Mouse (Mus musculus): ENCODE data around the gene Cotl1. TPM values are rescaled to one million over a fixed set of nuclear protein-coding genes. Genes with fewer than 3 reads are reported as not detected.

Cotl1 gene
- total RNA-seq, 2 experiments from 2014 or later: 138 to 139 TPM

DNA sequence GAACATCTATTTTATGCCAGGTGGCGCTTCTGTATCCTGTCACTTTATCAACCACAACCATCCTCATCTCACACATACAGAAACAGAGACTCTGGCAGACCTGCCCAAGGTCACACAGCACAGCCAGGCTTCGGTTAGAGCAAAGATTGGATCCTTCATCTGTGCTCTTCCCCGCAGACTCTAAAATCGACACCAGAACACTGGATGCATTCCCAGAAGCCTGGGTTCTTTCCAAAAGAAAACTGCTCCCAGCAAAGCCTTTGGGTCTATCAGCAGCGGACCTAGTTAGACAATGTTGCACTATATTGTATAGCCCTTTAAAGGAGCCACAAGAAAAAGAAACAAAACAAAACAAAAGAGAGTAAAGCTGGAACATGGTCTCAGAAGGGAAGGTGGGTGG is 5.1 kb downstream of the Cotl1 start:
- no peak for TF ChIP-seq CTCF (conservative IDR thresholded peaks at IDR 0.05)
- Histone ChIP-seq H3K4me3 (no peak overlapping the region; the same call in 1 of the 2 replicates), H3K27ac (peak overlapping the region; percentile 90)
- peak in 1 of 2 experiments; percentile 54 for DNase-seq (ENCODE audit: low spot score in 2 of 2)

DNA sequence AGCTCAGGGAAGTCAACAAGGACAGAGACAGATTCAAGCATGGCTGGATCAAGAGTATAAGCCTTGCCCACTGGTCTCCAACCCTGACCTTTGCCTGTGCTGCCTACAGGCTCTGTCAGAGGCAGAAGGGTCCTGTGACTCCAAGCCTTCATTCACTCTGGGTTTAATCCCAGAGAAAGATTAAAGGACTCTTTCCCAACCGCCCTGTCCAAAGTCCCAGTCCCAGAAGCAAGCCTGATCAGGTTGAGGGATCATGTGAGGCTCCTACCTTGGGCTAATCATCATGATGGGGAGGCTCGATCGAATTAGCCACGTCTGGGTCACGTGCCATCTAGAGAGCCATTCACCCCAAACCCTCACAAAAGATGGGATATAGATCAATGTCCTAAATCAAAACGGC is 5.7 kb downstream of the Cotl1 start:
- no peak for TF ChIP-seq CTCF (conservative IDR thresholded peaks at IDR 0.05)
- peak overlapping the region; percentile 90; the same call in 1 of the 2 replicates for H3K27ac ChIP-seq
- no peak for DNase-seq (ENCODE audit: low spot score in 2 of 2)
- H3K4me3 ChIP-seq: no peak overlapping the region

DNA sequence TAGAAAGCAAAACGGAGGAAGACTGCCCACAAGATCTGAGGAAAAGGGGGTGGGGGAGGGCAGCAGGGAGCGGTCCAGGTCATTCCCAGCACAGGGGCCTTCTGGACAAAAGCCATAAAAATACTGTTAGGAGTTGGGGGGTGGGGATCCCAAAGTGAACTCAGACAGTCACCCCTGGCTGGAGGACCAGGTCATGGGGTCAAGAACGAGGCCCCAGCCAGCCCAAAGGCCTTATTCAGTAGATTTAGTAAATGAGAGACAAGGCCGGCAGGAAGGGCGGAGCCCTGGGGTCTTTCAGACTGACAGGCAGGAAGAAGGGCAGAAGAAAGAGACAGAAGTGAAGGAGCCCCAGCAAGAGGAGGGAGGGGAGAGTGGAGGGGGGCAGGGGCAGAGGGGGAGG is 7.4 kb downstream of the Cotl1 start:
- no peak overlapping the region for H3K4me3 ChIP-seq
- TF ChIP-seq CTCF (conservative IDR thresholded peaks at IDR 0.05): no peak
- peak overlapping the region; percentile 79; the same call in 1 of the 2 replicates for H3K27ac ChIP-seq
- DNase-seq (ENCODE audit: low spot score in 2 of 2): no peak

DNA sequence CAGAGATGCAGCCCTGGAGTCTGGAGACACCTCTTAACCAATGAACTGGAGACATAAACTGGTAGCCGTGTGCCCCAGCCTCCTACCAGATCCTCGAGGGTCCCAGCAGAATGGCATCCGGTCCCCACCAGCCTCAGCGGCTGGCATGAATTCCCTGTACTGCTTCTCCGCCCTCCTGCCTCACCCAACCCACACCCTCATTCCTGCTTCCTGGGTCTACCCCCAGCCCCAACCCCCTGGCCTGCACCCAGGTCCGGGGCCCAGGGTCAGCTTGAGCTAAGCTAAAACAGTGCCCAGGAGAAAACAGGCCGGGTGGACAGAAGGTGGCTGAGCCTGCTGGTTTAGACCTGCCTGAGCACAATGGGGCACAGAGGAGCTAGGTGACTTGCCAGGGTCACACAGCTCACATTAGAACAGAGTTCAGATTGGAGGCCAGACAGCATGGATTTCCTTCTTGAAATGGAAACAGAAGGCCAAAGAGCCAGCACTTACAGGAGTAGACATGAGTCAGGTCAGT is 8.2 kb downstream of the Cotl1 start:
- DNase-seq (ENCODE audit: low spot score in 2 of 2): no peak
- H3K27ac ChIP-seq: peak overlapping the region; percentile 79
- H3K4me3 ChIP-seq: no peak overlapping the region; the same call in 1 of the 2 replicates
- TF ChIP-seq CTCF (conservative IDR thresholded peaks at IDR 0.05): no peak

DNA sequence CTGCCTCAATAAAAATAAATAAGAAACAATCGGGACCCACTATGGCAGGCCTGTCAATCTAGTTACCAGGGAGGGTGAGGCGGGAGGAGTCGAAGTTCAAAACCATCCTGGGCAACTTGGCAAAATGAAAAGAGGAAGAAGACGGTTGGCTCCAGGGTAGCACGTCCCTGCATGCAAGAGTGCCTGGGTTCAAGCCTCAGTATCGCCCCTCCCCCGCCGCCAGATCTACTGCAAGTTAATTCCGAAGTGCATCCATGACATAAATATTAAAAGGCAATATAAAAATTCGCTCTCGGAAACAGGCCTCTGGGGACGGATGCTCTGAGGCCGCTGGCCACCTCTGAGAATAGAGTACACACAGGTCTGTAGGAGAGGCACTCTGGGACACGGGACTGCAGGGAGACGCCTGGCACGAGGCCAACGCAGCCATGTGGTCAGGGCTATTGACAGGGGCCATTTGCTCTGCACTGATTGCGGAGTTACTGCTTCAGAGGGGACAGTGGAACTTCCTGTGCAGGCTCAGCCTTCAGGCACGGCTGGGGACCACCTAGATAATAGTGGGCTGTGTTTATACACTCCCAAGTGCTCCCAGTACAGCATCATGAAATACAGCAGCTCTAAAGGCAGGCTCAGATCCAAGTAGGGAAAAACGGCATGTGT is 8.9 kb downstream of the Cotl1 start:
- TF ChIP-seq CTCF (conservative IDR thresholded peaks at IDR 0.05): no peak
- DNase-seq (ENCODE audit: low spot score in 2 of 2): no peak
- peak overlapping the region; percentile 79 for H3K27ac ChIP-seq
- H3K4me3 ChIP-seq: peak overlapping the region; percentile 20; the same call in 1 of the 2 replicates

DNA sequence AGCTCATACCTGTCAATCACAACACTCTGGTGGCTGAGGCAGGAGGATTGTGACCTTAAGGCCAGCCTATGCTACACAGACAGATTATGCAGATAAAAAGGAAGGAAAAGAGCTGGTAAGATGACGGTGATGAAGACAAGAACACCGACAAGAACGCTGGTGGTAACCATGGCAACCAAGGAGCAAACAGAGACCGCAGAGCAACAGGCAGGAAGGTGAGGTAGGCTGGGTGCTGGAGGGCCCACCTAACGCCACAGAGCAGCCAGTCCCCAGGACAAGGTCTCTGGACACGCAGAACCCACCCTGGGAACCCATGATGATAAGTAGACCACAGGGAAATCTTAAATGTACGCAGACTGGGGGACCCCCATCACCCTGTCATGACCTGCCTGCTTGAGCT is 9.8 kb downstream of the Cotl1 start:
- H3K27ac ChIP-seq: peak overlapping the region; percentile 79
- DNase-seq (ENCODE audit: low spot score in 2 of 2): no peak
- H3K4me3 ChIP-seq: no peak overlapping the region
- TF ChIP-seq CTCF (conservative IDR thresholded peaks at IDR 0.05): no peak

DNA sequence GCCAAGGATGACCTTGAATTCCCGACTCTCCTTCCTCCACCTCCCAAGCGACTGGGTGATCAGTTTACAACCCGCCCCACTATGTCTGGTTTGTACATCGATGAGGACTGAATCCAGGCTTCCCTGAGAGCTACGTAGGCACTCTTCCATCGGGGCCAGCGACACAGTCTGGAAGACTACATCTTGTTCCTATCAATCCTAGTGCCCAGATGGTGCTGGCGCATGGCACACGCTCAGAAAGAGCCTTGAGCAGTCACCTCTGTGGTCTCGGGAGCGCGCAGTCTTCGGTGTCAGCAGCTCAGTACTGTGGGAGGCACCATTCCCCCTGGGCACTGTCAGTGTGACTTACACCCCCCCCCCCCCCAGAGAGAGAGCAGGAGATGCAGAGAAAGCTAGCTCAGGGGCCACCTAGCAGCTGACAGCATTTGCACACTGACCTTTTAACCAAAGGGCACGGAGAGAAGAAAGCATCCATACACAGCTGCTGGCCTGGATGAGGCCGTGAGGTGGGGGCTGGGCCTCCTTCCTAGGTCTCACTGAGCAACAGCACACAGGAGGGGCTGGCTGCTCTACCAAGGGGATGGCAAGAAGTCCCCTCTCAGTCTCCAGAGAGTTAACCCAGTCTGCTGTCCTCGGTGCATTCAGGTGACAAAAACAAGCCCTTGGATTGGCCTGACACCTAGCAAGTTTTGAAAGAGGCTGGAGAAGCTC is 10.3 kb downstream of the Cotl1 start:
- no peak overlapping the region for H3K4me3 ChIP-seq
- DNase-seq (ENCODE audit: low spot score in 2 of 2): no peak
- H3K27ac ChIP-seq: peak overlapping the region; percentile 79
- TF ChIP-seq CTCF (conservative IDR thresholded peaks at IDR 0.05): no peak

DNA sequence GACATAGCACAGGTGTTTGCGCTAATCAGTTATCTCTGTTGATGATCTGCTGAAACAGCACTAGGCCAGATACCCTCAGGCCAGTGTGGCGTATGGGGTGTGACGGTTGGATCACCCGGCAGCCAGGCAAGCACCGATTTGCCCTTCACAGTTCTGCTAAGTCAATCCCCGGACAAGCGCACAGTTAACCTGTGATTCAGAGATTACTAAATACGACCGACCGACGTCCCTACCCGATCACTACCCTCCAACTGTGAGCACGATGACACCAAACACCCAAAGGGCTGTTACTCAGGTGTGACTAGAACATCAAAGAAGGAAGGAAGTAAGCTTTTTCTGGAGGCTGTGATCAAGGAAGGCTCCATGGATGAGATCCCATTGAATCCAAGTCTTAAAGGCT is 10.9 kb downstream of the Cotl1 start:
- peak overlapping the region; percentile 79 for H3K27ac ChIP-seq
- no peak for DNase-seq (ENCODE audit: low spot score in 2 of 2)
- H3K4me3 ChIP-seq: no peak overlapping the region
- no peak for TF ChIP-seq CTCF (conservative IDR thresholded peaks at IDR 0.05)

DNA sequence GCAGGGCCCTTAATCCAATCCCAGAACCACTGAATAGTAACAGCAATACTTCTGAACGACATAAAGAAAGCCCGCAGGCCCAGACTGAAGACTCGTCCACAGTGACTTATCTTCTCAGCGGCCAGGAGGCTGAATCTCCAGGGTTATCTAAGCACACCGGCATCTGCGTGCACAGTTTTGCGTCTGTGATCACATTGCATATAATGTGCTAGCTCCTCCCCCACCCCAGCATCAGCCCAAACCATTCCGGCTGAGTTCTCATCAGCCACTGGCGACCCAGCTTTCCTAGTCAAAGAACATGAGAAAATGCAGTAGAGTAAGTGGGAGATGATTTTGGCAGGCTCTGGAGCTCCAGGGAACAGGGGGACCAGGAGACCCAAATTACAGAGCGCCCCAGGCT is 11.3 kb downstream of the Cotl1 start:
- Histone ChIP-seq H3K27ac (peak overlapping the region; percentile 79), H3K4me3 (no peak overlapping the region)
- no peak for TF ChIP-seq CTCF (conservative IDR thresholded peaks at IDR 0.05)
- DNase-seq (ENCODE audit: low spot score in 2 of 2): no peak

DNA sequence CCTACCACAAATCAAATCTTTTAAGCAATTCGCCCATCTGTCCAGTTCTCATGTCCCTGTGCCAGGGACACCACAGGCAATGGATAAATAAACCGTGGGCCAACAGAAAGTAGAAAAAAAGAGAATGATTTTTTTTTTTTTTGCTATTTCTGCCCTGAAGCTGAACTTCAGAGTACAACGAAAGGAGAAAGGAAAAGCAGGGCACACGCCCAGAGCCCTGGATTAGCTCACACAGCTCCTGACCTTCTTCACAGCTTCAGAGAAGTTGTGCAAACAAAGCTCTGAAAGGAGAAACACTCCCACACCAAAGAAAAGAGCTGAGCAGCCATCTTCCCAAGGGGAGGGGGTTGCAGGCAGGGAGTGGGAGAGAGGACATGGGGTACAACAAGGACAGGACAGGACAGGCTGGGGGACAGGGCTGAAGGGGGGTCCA is 12.6 kb downstream of the Cotl1 start:
- no peak for DNase-seq (ENCODE audit: low spot score in 2 of 2)
- no peak for TF ChIP-seq CTCF (conservative IDR thresholded peaks at IDR 0.05)
- Histone ChIP-seq H3K4me3 (no peak overlapping the region), H3K27ac (peak overlapping the region; percentile 43; the same call in 1 of the 2 replicates)

DNA sequence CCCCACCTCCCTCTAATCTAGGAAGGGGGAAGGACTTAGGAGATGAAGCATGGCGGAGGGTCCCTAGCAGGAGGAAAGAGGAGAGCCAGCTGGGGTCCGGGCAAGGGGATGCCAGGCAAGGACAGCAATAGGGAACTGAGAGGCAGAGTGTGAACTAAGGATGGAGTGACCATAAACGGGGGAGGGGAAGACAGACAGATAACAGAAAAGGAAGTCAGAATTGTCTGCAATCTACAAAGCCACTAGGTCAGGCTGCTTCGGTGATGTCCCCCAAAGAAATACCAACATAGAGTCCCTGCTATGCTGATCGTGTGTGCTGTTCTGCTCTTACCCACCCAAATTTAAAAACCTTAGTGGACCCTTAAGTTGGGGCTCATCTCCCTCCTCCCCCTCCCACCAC is 13.4 kb downstream of the Cotl1 start:
- peak overlapping the region; percentile 43; the same call in 1 of the 2 replicates for H3K27ac ChIP-seq
- DNase-seq (ENCODE audit: low spot score in 2 of 2): no peak
- no peak for TF ChIP-seq CTCF (conservative IDR thresholded peaks at IDR 0.05)
- H3K4me3 ChIP-seq: no peak overlapping the region

DNA sequence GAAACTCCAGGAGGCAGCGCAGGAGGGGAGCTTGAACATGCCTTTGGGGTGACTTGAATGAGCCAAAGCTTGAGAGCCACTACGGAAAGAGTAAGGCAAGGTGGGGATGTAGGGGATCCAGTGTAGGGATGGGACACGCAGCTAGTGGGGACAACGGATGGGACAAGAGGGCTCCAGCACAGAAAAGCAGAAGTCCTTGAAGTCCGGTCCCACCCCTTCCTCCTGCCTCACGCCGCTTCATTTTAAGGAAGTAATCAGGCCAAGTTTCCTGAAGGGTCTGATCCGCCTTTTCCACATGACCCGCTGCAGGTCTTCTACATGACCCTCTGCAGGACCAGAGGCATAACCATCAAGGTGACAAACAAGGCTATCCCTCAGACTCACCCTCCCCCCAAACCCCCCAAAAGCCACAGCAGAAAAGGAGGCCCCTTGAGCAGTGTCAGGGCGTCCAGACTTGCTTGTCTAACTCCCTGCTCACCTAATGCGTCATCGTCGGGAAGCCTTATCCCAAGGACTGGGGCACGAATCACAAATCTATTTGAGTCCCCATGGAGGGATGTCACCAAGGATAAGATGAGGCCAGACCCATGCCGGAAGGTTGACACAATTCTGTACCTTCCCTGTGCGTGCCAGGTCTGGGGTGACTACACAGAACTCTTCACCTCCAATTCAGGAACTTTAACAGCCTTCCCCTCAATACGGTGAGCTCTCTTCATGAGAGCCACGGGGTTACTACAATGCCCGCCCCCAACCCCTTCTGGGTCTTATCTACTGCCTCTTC is 14.2 kb downstream of the Cotl1 start:
- DNase-seq (ENCODE audit: low spot score in 2 of 2): no peak
- TF ChIP-seq CTCF (conservative IDR thresholded peaks at IDR 0.05): no peak
- Histone ChIP-seq H3K27ac (peak overlapping the region; percentile 71; the same call in 1 of the 2 replicates), H3K4me3 (no peak overlapping the region)

DNA sequence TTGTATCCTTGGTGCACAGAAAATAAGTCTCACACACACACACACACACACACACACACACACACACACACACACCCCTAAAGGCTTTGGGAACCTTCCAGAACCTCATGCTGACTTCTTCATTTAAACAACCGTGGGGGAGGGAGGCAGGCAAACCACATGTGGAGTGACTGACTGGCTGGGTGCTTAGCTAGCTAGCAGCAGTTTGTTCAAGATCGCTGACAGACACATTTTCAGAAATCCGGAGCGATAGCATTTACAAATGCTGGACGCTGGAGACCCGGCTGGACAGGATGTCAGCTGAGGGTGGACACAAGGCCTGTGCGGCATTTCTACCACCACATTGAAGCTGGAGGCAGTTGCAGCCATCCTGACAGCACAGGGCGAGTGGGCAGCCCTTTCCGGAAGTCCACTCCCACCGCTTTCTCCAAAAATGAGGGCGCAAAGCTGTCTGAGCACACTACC is 15.5 kb downstream of the Cotl1 start:
- no peak for DNase-seq (ENCODE audit: low spot score in 2 of 2)
- Histone ChIP-seq H3K4me3 (no peak overlapping the region), H3K27ac (peak overlapping the region; percentile 71)
- TF ChIP-seq CTCF (conservative IDR thresholded peaks at IDR 0.05): no peak

Measured in layer of hippocampus, adult 2 months (tissue).